Mouse (Mus musculus) frontal cortex, adult (tissue): ENCODE results near the gene Dennd4a.

Experiments used
- ATAC-seq: cut with Nextera tagmentation; 2 replicates; pipeline ENCODE4 v1.9.2; 2017; ENCODE audit warnings: mild to moderate bottlenecking, moderate library complexity, mixed read lengths; ENCODE audit not compliant: low TSS enrichment

Gene Dennd4a

GRCm38 (mm10) chr9:64957276-64957675 is 146.1 kb downstream of the Dennd4a start:
- no peak for ATAC-seq

- ATAC-seq = peak; percentile 97
Observed at GRCm38 (mm10) chr9:64960117-64960977, 149.2 kb downstream of the Dennd4a start, which contains the start of gene Ints14. Gene Ints14, plus strand, starts transcription at chr9:64960905.

- ATAC-seq = peak; percentile 71
Observed at GRCm38 (mm10) chr9:64960978-64961320, 149.8 kb downstream of the Dennd4a start.
